In genomic region chr11:121261074-121261473, GRCm38 (mm10) we compare ENCODE assay signal across 8 mouse cellular contexts. TPM values are rescaled to one million over a fixed set of nuclear protein-coding genes. Genes with fewer than 3 reads are reported as not detected.
DNase-seq lines count a peak whose midpoint lies in the region; ATAC-seq and TF ChIP-seq lines count a peak whose summit lies in the region.

No protein-coding gene starts in this region.

- DNase-seq in heart, adult 2 months, result no peak
- DNase-seq in heart, postnatal 10 days, result no peak
- DNase-seq in thymus, adult 2 months, result no peak
- DNase-seq in thymus, postnatal 0 days (ENCODE audit: low spot score), result no peak
- DNase-seq in liver, embryonic 14.5 days (ENCODE audit: low read depth in 3 of 3, low spot score in 3 of 3), result no peak
- DNase-seq in cerebellum, adult 8-10 months, result no peak
- DNase-seq in gastrocnemius, postnatal 14 days, result no peak
- DNase-seq in thymus, postnatal 36 days, result no peak

- TF ChIP-seq POLR2A in heart, adult 2 months (IDR thresholded peaks at IDR 0.05; ENCODE audit: insufficient read depth, low read depth, low read length), result no peak
- no peak for TF ChIP-seq POLR2A in thymus, adult 2 months (IDR thresholded peaks at IDR 0.05; ENCODE audit: control insufficient read depth, extremely low read depth, insufficient read depth, low read length, poor library complexity)

- no peak for TF ChIP-seq CTCF in heart, adult 2 months (IDR thresholded peaks at IDR 0.05)
- TF ChIP-seq CTCF in thymus, adult 2 months (IDR thresholded peaks at IDR 0.05; ENCODE audit: borderline replicate concordance, control insufficient read depth, extremely low read depth, insufficient read depth, low read length, poor library complexity), result no peak
- no peak for TF ChIP-seq CTCF in liver, embryonic 14.5 days (IDR thresholded peaks at IDR 0.05; ENCODE audit: low read depth)

- no peak for ATAC-seq in liver, embryonic 14.5 days (ENCODE audit: insufficient read depth)

- no peak overlapping the region; the same call in 1 of the 2 replicates for H3K27ac ChIP-seq in heart, adult 2 months
- no peak overlapping the region for H3K27ac ChIP-seq in thymus, adult 2 months (ENCODE audit: control insufficient read depth, insufficient read depth, low read length)
- H3K27ac ChIP-seq in liver, embryonic 14.5 days, result no peak overlapping the region

- H3K4me2 ChIP-seq in liver, embryonic 14.5 days (ENCODE audit: low read depth), result peak overlapping the region; percentile 87

- H3K9ac ChIP-seq in heart, adult 2 months (ENCODE audit: low read depth, low read length), result peak overlapping the region; percentile 97; the same call in 1 of the 2 replicates
- peak overlapping the region; percentile 97 for H3K9ac ChIP-seq in liver, embryonic 14.5 days (replicated peaks)

- 45% methylated on average over 2 of the region's 2 CpGs for WGBS in heart, adult 2 months
- 48% methylated on average over 2 of the region's 2 CpGs for WGBS in thymus, adult 2 months
- WGBS in liver, embryonic 14.5 days (ENCODE audit: insufficient replicate concordance), result 36% methylated on average over 2 of the region's 2 CpGs

- intact Hi-C loops in heart, adult 2 months (cut with DNase I), result loop anchor here (10.0 kb wide), 1 partner anchor 424 kb away; no protein-coding TSS in a partner anchor
- intact Hi-C loops in heart, postnatal 10 days (cut with DNase I), result no loop called here
- intact Hi-C loops in gastrocnemius, postnatal 14 days (cut with DNase I; ENCODE audit: low total_unique reads), result no loop called here

- no peaks in the 10 kb centered on the region for H3K27me3 ChIP-seq in heart, adult 2 months (ENCODE audit: control insufficient read depth, insufficient read depth, low read length)
- no peaks in the 10 kb centered on the region for H3K27me3 ChIP-seq in thymus, adult 2 months (ENCODE audit: control insufficient read depth, insufficient read depth, low read length)
- H3K27me3 ChIP-seq in liver, embryonic 14.5 days (ENCODE audit: control insufficient read depth, insufficient read depth, low read length), result no peaks in the 10 kb centered on the region

- H3K79me2 ChIP-seq in heart, adult 2 months (replicated peaks; ENCODE audit: control insufficient read depth, insufficient read depth, low read length), result peaks cover 9% of the 10 kb centered on the region

- H3K4me3 ChIP-seq in heart, adult 2 months, result peak overlapping the region; percentile 91
- peak overlapping the region; percentile 80 for H3K4me3 ChIP-seq in thymus, adult 2 months (ENCODE audit: control insufficient read depth, insufficient read depth, low read length)
- peak overlapping the region; percentile 99 to 100 for H3K4me3 ChIP-seq in liver, embryonic 14.5 days (ENCODE audit: insufficient read depth in 1 of 2, low read depth in 2 of 2, low read length in 2 of 2)

- peaks cover 7% of the 10 kb centered on the region; the same call in 1 of the 2 replicates for H3K36me3 ChIP-seq in heart, adult 2 months (ENCODE audit: control insufficient read depth, insufficient read depth, low read length)
- no peaks in the 10 kb centered on the region; the same call in 1 of the 2 replicates for H3K36me3 ChIP-seq in thymus, adult 2 months (ENCODE audit: control insufficient read depth, insufficient read depth, low read length)
- H3K36me3 ChIP-seq in liver, embryonic 14.5 days (replicated peaks; ENCODE audit: control insufficient read depth, insufficient read depth, low read depth), result peaks cover 31% of the 10 kb centered on the region

- H3K9me3 ChIP-seq in liver, embryonic 14.5 days (ENCODE audit: control insufficient read depth, low read length), result no peaks in the 10 kb centered on the region

- TF ChIP-seq EP300 in heart, adult 2 months (IDR thresholded peaks at IDR 0.05; ENCODE audit: insufficient read depth, low read depth, low read length), result no peak
- TF ChIP-seq EP300 in liver, embryonic 14.5 days (IDR thresholded peaks at IDR 0.05; ENCODE audit: low read depth), result no peak

- H3K4me1 ChIP-seq in heart, adult 2 months (ENCODE audit: control insufficient read depth, insufficient read depth, low read length), result peaks cover 5% of the 10 kb centered on the region
- H3K4me1 ChIP-seq in thymus, adult 2 months (replicated peaks; ENCODE audit: control insufficient read depth, insufficient read depth, low read length), result peaks cover 9% of the 10 kb centered on the region
- H3K4me1 ChIP-seq in liver, embryonic 14.5 days (replicated peaks; ENCODE audit: control insufficient read depth in 2 of 2, insufficient read depth in 2 of 2, low read length in 1 of 2), result peaks cover 4 to 17% of the 10 kb centered on the region in 2 experiments

RNA-seq across cellular contexts. Expression of gene Foxk2, which starts 1.3 kb away (rescaled TPM):
- 10 to 100 TPM; 20.3 to 22.0 TPM for total RNA-seq in heart, adult 2 months (2021)
- 13.6 and 19.4 TPM in 2 replicates for polyA plus RNA-seq in heart, adult 2 months (2012; rRNA removed)
- 10 to 100 TPM; 23.3 to 27.6 TPM for total RNA-seq in heart, postnatal 10 days (2021)
- polyA plus RNA-seq in thymus, adult 2 months (2012; rRNA removed), result 57.5 and 60.6 TPM in 2 replicates
- polyA plus RNA-seq in thymus, postnatal 0 days (2015; fragmentation: Nextera tagmentation; extraction: Ambion mirVana), result 5.2 and 7.0 TPM in 2 replicates
- polyA plus RNA-seq in liver, embryonic 14.5 days (2012; rRNA removed), result 9.9 and 10.0 TPM in 2 replicates
- 3.1 and 4.2 TPM in 2 replicates for polyA plus RNA-seq in liver, embryonic 14.5 days (2014; fragmentation: Nextera tagmentation; extraction: Ambion mirVana)
- total RNA-seq in gastrocnemius, postnatal 14 days (2021), result 10 to 100 TPM; 18.9 to 24.7 TPM

RNA-seq across cellular contexts. Expression of gene Narf, which starts 24.0 kb away (rescaled TPM):
- 100 to 1,000 TPM in 1 of 2 experiments, 10 to 100 TPM in 1; 76.7 to 102 TPM for total RNA-seq in heart, adult 2 months (2021)
- polyA plus RNA-seq in heart, adult 2 months (2012; rRNA removed), result 91.4 and 145 TPM in 2 replicates
- 10 to 100 TPM; 75.8 to 93.3 TPM for total RNA-seq in heart, postnatal 10 days (2021)
- 100 and 101 TPM in 2 replicates for polyA plus RNA-seq in thymus, adult 2 months (2012; rRNA removed)
- polyA plus RNA-seq in thymus, postnatal 0 days (2015; fragmentation: Nextera tagmentation; extraction: Ambion mirVana), result 28.5 and 41.6 TPM in 2 replicates
- polyA plus RNA-seq in liver, embryonic 14.5 days (2012; rRNA removed), result 27.9 and 46.6 TPM in 2 replicates
- polyA plus RNA-seq in liver, embryonic 14.5 days (2014; fragmentation: Nextera tagmentation; extraction: Ambion mirVana), result 108 and 110 TPM in 2 replicates
- total RNA-seq in gastrocnemius, postnatal 14 days (2021), result 10 to 100 TPM; 40.9 to 56.1 TPM

RNA-seq across cellular contexts. Expression of gene Cybc1, which starts 32.0 kb away (rescaled TPM):
- 1 to 10 TPM; 7.6 TPM for total RNA-seq in heart, adult 2 months (2021)
- 10.4 and 15.2 TPM in 2 replicates for polyA plus RNA-seq in heart, adult 2 months (2012; rRNA removed)
- 10 to 100 TPM in 1 of 2 experiments, 1 to 10 TPM in 1; 9.3 to 12.6 TPM for total RNA-seq in heart, postnatal 10 days (2021)
- 87.4 and 106 TPM in 2 replicates for polyA plus RNA-seq in thymus, adult 2 months (2012; rRNA removed)
- polyA plus RNA-seq in thymus, postnatal 0 days (2015; fragmentation: Nextera tagmentation; extraction: Ambion mirVana), result 66.9 and 68.0 TPM in 2 replicates
- 14.8 and 16.1 TPM in 2 replicates for polyA plus RNA-seq in liver, embryonic 14.5 days (2012; rRNA removed)
- polyA plus RNA-seq in liver, embryonic 14.5 days (2014; fragmentation: Nextera tagmentation; extraction: Ambion mirVana), result 19.7 and 20.3 TPM in 2 replicates
- 1 to 10 TPM; 4.4 to 5.6 TPM for total RNA-seq in gastrocnemius, postnatal 14 days (2021)

RNA-seq across cellular contexts. Expression of gene Ogfod3, which starts 56.6 kb away (rescaled TPM):
- total RNA-seq in heart, adult 2 months (2021), result 10 to 100 TPM; 15.8 to 19.8 TPM
- polyA plus RNA-seq in heart, adult 2 months (2012; rRNA removed), result 12.5 and 15.8 TPM in 2 replicates
- 10 to 100 TPM; 18.3 to 19.4 TPM for total RNA-seq in heart, postnatal 10 days (2021)
- 6.2 and 7.4 TPM in 2 replicates for polyA plus RNA-seq in thymus, adult 2 months (2012; rRNA removed)
- polyA plus RNA-seq in thymus, postnatal 0 days (2015; fragmentation: Nextera tagmentation; extraction: Ambion mirVana), result 15.7 TPM in 2 replicates
- polyA plus RNA-seq in liver, embryonic 14.5 days (2012; rRNA removed), result 4.0 and 5.6 TPM in 2 replicates
- 13.3 and 15.3 TPM in 2 replicates for polyA plus RNA-seq in liver, embryonic 14.5 days (2014; fragmentation: Nextera tagmentation; extraction: Ambion mirVana)
- 10 to 100 TPM; 10.0 to 12.0 TPM for total RNA-seq in gastrocnemius, postnatal 14 days (2021)

RNA-seq across cellular contexts. Expression of gene Hexdc, which starts 56.8 kb away (rescaled TPM):
- 1 to 10 TPM; 6.7 to 7.6 TPM for total RNA-seq in heart, adult 2 months (2021)
- polyA plus RNA-seq in heart, adult 2 months (2012; rRNA removed), result 10.1 and 15.6 TPM in 2 replicates
- 10 to 100 TPM; 12.7 to 15.1 TPM for total RNA-seq in heart, postnatal 10 days (2021)
- polyA plus RNA-seq in thymus, adult 2 months (2012; rRNA removed), result 11.2 and 15.0 TPM in 2 replicates
- 3.0 and 3.3 TPM in 2 replicates for polyA plus RNA-seq in thymus, postnatal 0 days (2015; fragmentation: Nextera tagmentation; extraction: Ambion mirVana)
- 7.4 and 8.1 TPM in 2 replicates for polyA plus RNA-seq in liver, embryonic 14.5 days (2012; rRNA removed)
- 2.3 and 2.7 TPM in 2 replicates for polyA plus RNA-seq in liver, embryonic 14.5 days (2014; fragmentation: Nextera tagmentation; extraction: Ambion mirVana)
- total RNA-seq in gastrocnemius, postnatal 14 days (2021), result 1 to 10 TPM; 6.0 to 7.7 TPM
